Mouse (Mus musculus) small intestine, adult 2 months (tissue): ENCODE data around the gene Susd6. TPM values are rescaled to one million over a fixed set of nuclear protein-coding genes. Genes with fewer than 3 reads are reported as not detected.

Source experiments
- H3K27ac ChIP-seq: fragments of 200-500 bp; 2 replicates; pipeline ENCODE4 v1.5.1; 2012; ENCODE audit warnings: low read depth, low read length, control low read depth, inconsistent platforms; ENCODE audit not compliant: insufficient read depth
- H3K27me3 ChIP-seq: fragments of 200-500 bp; 2 replicates; pipeline ENCODE4 v1.6.1; 2012; ENCODE audit warnings: mild to moderate bottlenecking, moderate library complexity, low read length, inconsistent platforms; ENCODE audit not compliant: control insufficient read depth, insufficient read depth
- H3K36me3 ChIP-seq: fragments of 200-500 bp; 2 replicates; pipeline ENCODE4 v1.6.1; 2012; ENCODE audit warnings: mild to moderate bottlenecking, low read length, control low read depth, inconsistent platforms; ENCODE audit not compliant: control insufficient read depth, insufficient read depth
- H3K4me1 ChIP-seq: fragments of 200-500 bp; 2 replicates; pipeline ENCODE4 v1.6.1; 2012; ENCODE audit warnings: low read length, inconsistent platforms, mixed read lengths; ENCODE audit not compliant: control insufficient read depth, insufficient read depth, insufficient read length
- H3K4me3 ChIP-seq: fragments of 200-500 bp; 2 replicates; pipeline ENCODE4 v1.5.1; 2012; ENCODE audit warnings: low read depth, mild to moderate bottlenecking, control low read depth, inconsistent platforms, low read length, moderate library complexity
- CTCF ChIP-seq: fragments of 200-500 bp; IDR thresholded peaks from 2 replicates; pipeline ENCODE4 v1.5.1; 2012; ENCODE audit warnings: low read depth, mild to moderate bottlenecking, control low read depth, inconsistent platforms, low read length, moderate library complexity, mixed read lengths; ENCODE audit not compliant: insufficient replicate concordance, insufficient read length; ENCODE audit errors: extremely low read depth
- POLR2A ChIP-seq: fragments of 200-500 bp; IDR thresholded peaks from 2 replicates; pipeline ENCODE4 v1.6.1; 2012; ENCODE audit warnings: low read depth, mild to moderate bottlenecking, control low read depth, inconsistent platforms, low read length, moderate library complexity
- WGBS: fragments of 180-500 bp; shearing (Covaris S2); methylation state at CpG from one replicate; pipeline ENCODE4 v1.1.7; 2018; 5-methylcytosine and 5-hydroxymethylcytosine counted together
- polyA plus RNA-seq: library from polyadenylated mRNA; depleted of rRNA; stranded (reverse); fragments of >200 nt; gene quantifications from 2 replicates; pipeline ENCODE4 v1.2.3, GENCODE M21; 2012

The Susd6 gene
- polyA plus RNA-seq, 1 experiment, result 54.9 TPM

- no peaks in the 10 kb centered on the region for H3K27me3 ChIP-seq
- H3K36me3 ChIP-seq, result no peaks in the 10 kb centered on the region
- TF ChIP-seq POLR2A, result no peak
- TF ChIP-seq CTCF, result no peak
- 29% methylated on average over 4 of the region's 4 CpGs for WGBS
- peak overlapping the region; percentile 25; the same call in 1 of the 2 replicates for H3K27ac ChIP-seq
- H3K4me3 ChIP-seq, result no peak overlapping the region
- peaks cover 9% of the 10 kb centered on the region; the same call in 1 of the 2 replicates for H3K4me1 ChIP-seq
These were observed 14.2 kb upstream of the Susd6 start for GRCm38 (mm10) chr12:80776046-80776634.

GRCm38 (mm10) chr12:80778188-80778936 is 11.9 kb upstream of the Susd6 start:
- H3K27ac ChIP-seq, result no peak overlapping the region
- TF ChIP-seq POLR2A (no peak), CTCF (no peak)
- H3K36me3 ChIP-seq, result no peaks in the 10 kb centered on the region
- no peaks in the 10 kb centered on the region for H3K27me3 ChIP-seq
- H3K4me3 ChIP-seq, result no peak overlapping the region
- H3K4me1 ChIP-seq, result peaks cover 11% of the 10 kb centered on the region; the same call in 1 of the 2 replicates
- 84% methylated on average over 16 of the region's 16 CpGs for WGBS

- Histone ChIP-seq H3K36me3 (no peaks in the 10 kb centered on the region), H3K4me1 (peaks cover 9% of the 10 kb centered on the region; the same call in 1 of the 2 replicates), H3K27me3 (no peaks in the 10 kb centered on the region), H3K27ac (no peak overlapping the region), H3K4me3 (no peak overlapping the region)
- WGBS, result 91% methylated on average over 4 of the region's 4 CpGs
- TF ChIP-seq POLR2A (no peak), CTCF (no peak)
These were observed 10.6 kb upstream of the Susd6 start for GRCm38 (mm10) chr12:80779760-80780159.

- TF ChIP-seq POLR2A, result no peak
- no peak for TF ChIP-seq CTCF
- H3K36me3 ChIP-seq, result no peaks in the 10 kb centered on the region
- 33% methylated on average over 3 of the region's 3 CpGs for WGBS
These were observed 8.1 kb upstream of the Susd6 start for GRCm38 (mm10) chr12:80782190-80782589.

GRCm38 (mm10) chr12:80782892-80783291 is 7.4 kb upstream of the Susd6 start:
- H3K27ac ChIP-seq, result no peak overlapping the region
- TF ChIP-seq POLR2A (no peak), CTCF (no peak)
- WGBS, result 22% methylated on average over 3 of the region's 3 CpGs

More at GRCm38 (mm10) chr12:80782190-80782589, 8.1 kb upstream of the Susd6 start:
- peaks cover 6% of the 10 kb centered on the region; the same call in 1 of the 2 replicates for H3K4me1 ChIP-seq
- no peak overlapping the region for H3K4me3 ChIP-seq
- H3K27ac ChIP-seq, result no peak overlapping the region
- no peaks in the 10 kb centered on the region for H3K27me3 ChIP-seq

GRCm38 (mm10) chr12:80783889-80784288 is 6.4 kb upstream of the Susd6 start:
- Histone ChIP-seq H3K27ac (no peak overlapping the region), H3K4me1 (peaks cover 9% of the 10 kb centered on the region; the same call in 1 of the 2 replicates), H3K36me3 (no peaks in the 10 kb centered on the region), H3K4me3 (no peak overlapping the region), H3K27me3 (no peaks in the 10 kb centered on the region)
- WGBS, result 68% methylated on average over 1 of the region's 1 CpGs
- no peak for TF ChIP-seq POLR2A
- no peak for TF ChIP-seq CTCF

More at GRCm38 (mm10) chr12:80782892-80783291, 7.4 kb upstream of the Susd6 start:
- Histone ChIP-seq H3K4me3 (no peak overlapping the region), H3K27me3 (no peaks in the 10 kb centered on the region), H3K36me3 (no peaks in the 10 kb centered on the region), H3K4me1 (peaks cover 6% of the 10 kb centered on the region; the same call in 1 of the 2 replicates)

GRCm38 (mm10) chr12:80785005-80785404 is 5.3 kb upstream of the Susd6 start:
- Histone ChIP-seq H3K36me3 (no peaks in the 10 kb centered on the region), H3K27ac (no peak overlapping the region), H3K4me3 (no peak overlapping the region), H3K4me1 (peaks cover 13% of the 10 kb centered on the region), H3K27me3 (no peaks in the 10 kb centered on the region)
- no peak for TF ChIP-seq POLR2A
- TF ChIP-seq CTCF, result no peak
- 85% methylated on average over 5 of the region's 5 CpGs for WGBS
